Mouse (Mus musculus) liver, postnatal 0 days (tissue): ENCODE data around the gene Tns1. TPM values are rescaled to one million over a fixed set of nuclear protein-coding genes. Genes with fewer than 3 reads are reported as not detected.

Experiments
- ATAC-seq: fragments of 200-750 bp; cut with Nextera tagmentation; 2 replicates; pipeline ENCODE4 v1.8.0; 2017; ENCODE audit warnings: mild to moderate bottlenecking, moderate library complexity
- DNase-seq: peaks from one replicate; pipeline ENCODE4 v3.0.0-alpha.2; 2016
- H3K27ac ChIP-seq: fragments of 300-500 bp; sonication (generic); 2 replicates; pipeline ENCODE4 v1.5.1; 2014; ENCODE audit warnings: antibody characterized with exemption, moderate library complexity, mild to moderate bottlenecking, low read depth
- H3K27me3 ChIP-seq: fragments of 300-500 bp; sonication (generic); 2 replicates; pipeline ENCODE4 v1.6.1; 2014; ENCODE audit warnings: low read length, control low read depth, mixed read lengths; ENCODE audit not compliant: insufficient read depth
- H3K36me3 ChIP-seq: fragments of 300-500 bp; sonication (generic); replicated peaks from 2 replicates; pipeline ENCODE4 v1.6.1; 2014; ENCODE audit warnings: mild to moderate bottlenecking, control low read depth, low read length, moderate library complexity, mixed read lengths; ENCODE audit not compliant: insufficient read depth
- H3K4me1 ChIP-seq: fragments of 300-500 bp; sonication (generic); 2 replicates; pipeline ENCODE4 v1.6.1; 2014; ENCODE audit warnings: antibody characterized with exemption, mild to moderate bottlenecking, control low read depth; ENCODE audit not compliant: insufficient read depth
- H3K4me2 ChIP-seq: fragments of 300-500 bp; sonication (generic); 2 replicates; pipeline ENCODE4 v1.6.1; 2014; ENCODE audit warnings: low read depth, mild to moderate bottlenecking, low read length, moderate library complexity, mixed read lengths
- H3K4me3 ChIP-seq: fragments of 300-500 bp; sonication (generic); 2 replicates; pipeline ENCODE4 v1.5.1; 2014; ENCODE audit warnings: low read depth, low read length
- H3K9ac ChIP-seq: fragments of 300-500 bp; sonication (generic); replicated peaks from 2 replicates; pipeline ENCODE4 v1.6.1; 2014; ENCODE audit warnings: mild to moderate bottlenecking, moderate library complexity
- H3K9me3 ChIP-seq: fragments of 300-500 bp; sonication (generic); 2 replicates; pipeline ENCODE4 v1.6.1; 2016; ENCODE audit warnings: mild to moderate bottlenecking, control low read depth, low read length, mixed read lengths
- CTCF ChIP-seq: sonication (generic); IDR thresholded peaks from 2 replicates; pipeline ENCODE4 v1.5.1; 2016; ENCODE audit warnings: antibody characterized with exemption, low read depth
- EP300 ChIP-seq: IDR thresholded peaks from 2 replicates; pipeline ENCODE4 v1.6.1; 2016; ENCODE audit warnings: antibody characterized with exemption, low read depth, mild to moderate bottlenecking
- WGBS: fragments of 180-500 bp; shearing (Covaris S2); extraction: QIAGEN DNeasy Blood & Tissue Kit; methylation state at CpG from one replicate; pipeline ENCODE4 v1.1.7; 2014; ENCODE audit not compliant: insufficient replicate concordance; 5-methylcytosine and 5-hydroxymethylcytosine counted together
- polyA plus RNA-seq: library from polyadenylated mRNA; unstranded; fragments of >200 nt; fragmentation: Nextera tagmentation; extraction: Ambion mirVana; gene quantifications from 2 replicates; pipeline ENCODE4 v1.2.1, GENCODE M21; 2015

Tns1 gene
- polyA plus RNA-seq, 1 experiment from 2014 or later, result 12.1 TPM

- no peak for DNase-seq
- TF ChIP-seq CTCF (no peak), EP300 (no peak)
- no peak overlapping the region for H3K27ac ChIP-seq
Measured at GRCm38 (mm10) chr1:74032966-74033365, 91.3 kb downstream of the Tns1 start.

GRCm38 (mm10) chr1:74031771-74032609, 92.3 kb downstream of the Tns1 start:
- no peak for ATAC-seq

More at GRCm38 (mm10) chr1:74032966-74033365, 91.3 kb downstream of the Tns1 start:
- H3K27me3 ChIP-seq, result 0 out of 2 replicates have a peak, but pooled peaks cover 10% of the 10 kb centered on the region
- 80% methylated on average over 5 of the region's 5 CpGs for WGBS
- ATAC-seq, result no peak
- no peaks in the 10 kb centered on the region for H3K36me3 ChIP-seq
- no peaks in the 10 kb centered on the region for H3K9me3 ChIP-seq
- no peak overlapping the region for H3K9ac ChIP-seq
- no peak overlapping the region for H3K4me2 ChIP-seq
- peaks cover 16% of the 10 kb centered on the region for H3K4me1 ChIP-seq
- no peak overlapping the region for H3K4me3 ChIP-seq

DNA sequence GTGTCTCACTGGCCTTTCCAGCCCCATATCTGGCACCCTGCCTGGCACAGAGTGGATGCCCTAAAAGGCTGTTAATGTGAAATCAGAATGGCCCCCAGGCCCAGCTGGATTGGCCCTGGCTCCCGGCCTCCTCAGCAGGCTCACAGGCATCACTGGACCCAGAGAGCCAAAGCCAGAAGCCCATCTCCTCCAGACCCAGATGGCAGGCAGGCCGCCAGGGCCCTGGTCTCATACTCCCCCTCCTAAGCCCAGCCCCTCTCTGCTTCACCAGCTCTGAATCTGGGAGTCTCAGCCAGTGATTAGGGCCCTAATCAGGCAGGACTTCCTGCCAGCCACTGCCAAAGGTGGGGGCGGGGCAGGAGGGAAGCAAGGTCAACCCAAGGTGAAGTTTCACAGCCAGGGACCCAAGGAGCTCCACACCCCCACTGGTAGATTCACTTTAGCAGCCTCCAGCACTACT, 93.3 kb downstream of the Tns1 start:
- no peaks in the 10 kb centered on the region for H3K9me3 ChIP-seq
- ATAC-seq, result peak; percentile 62
- no peak overlapping the region for H3K9ac ChIP-seq
- H3K27me3 ChIP-seq, result 0 out of 2 replicates have a peak, but pooled peaks cover under 1% of the 10 kb centered on the region
- no peaks in the 10 kb centered on the region for H3K36me3 ChIP-seq
- H3K4me3 ChIP-seq, result no peak overlapping the region
- H3K27ac ChIP-seq, result peak overlapping the region; percentile 7
- peaks cover 7% of the 10 kb centered on the region for H3K4me1 ChIP-seq
- TF ChIP-seq EP300, result peak; percentile 54; the same call in 1 of the 2 replicates
- TF ChIP-seq CTCF, result no peak
- WGBS, result 39% methylated on average over 3 of the region's 3 CpGs
- DNase-seq, result peak; percentile 56
- H3K4me2 ChIP-seq, result no peak overlapping the region

More at GRCm38 (mm10) chr1:74031771-74032609, 92.3 kb downstream of the Tns1 start:
- DNase-seq, result no peak
- Histone ChIP-seq H3K9ac (no peak overlapping the region), H3K4me1 (peaks cover 14% of the 10 kb centered on the region), H3K4me2 (no peak overlapping the region), H3K4me3 (no peak overlapping the region), H3K27me3 (0 out of 2 replicates have a peak, but pooled peaks cover 7% of the 10 kb centered on the region), H3K27ac (peak overlapping the region; percentile 7; the same call in 1 of the 2 replicates), H3K9me3 (no peaks in the 10 kb centered on the region), H3K36me3 (no peaks in the 10 kb centered on the region)
- WGBS, result 65% methylated on average over 9 of the region's 9 CpGs
- TF ChIP-seq EP300 (no peak), CTCF (no peak)

DNA sequence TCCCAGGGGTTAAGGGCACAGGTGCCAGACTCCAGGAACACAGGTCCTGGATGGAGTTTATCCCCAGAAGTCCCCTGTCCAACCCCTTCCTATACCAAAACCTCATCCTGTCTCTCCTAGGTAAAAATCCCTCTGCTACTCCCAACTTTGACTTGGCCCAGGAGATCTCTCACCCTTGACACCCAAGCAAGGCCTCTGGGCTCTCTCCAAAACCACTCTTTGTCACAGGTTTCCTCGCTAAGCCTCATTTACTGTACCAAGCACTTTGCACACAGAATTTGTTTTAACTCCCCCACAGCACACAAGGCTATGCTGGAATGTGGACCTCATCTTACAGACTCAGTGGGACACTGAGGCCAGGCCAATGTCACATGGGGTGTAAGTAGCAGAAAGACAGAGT, 94.0 kb downstream of the Tns1 start:
- H3K4me2 ChIP-seq, result no peak overlapping the region
- H3K36me3 ChIP-seq, result no peaks in the 10 kb centered on the region
- TF ChIP-seq CTCF, result no peak
- no peak overlapping the region for H3K9ac ChIP-seq
- no peak overlapping the region; the same call in 1 of the 2 replicates for H3K27ac ChIP-seq
- no peaks in the 10 kb centered on the region for H3K9me3 ChIP-seq
- WGBS, result 80% methylated on average over 1 of the region's 1 CpGs
- H3K4me1 ChIP-seq, result peaks cover 12% of the 10 kb centered on the region
- H3K4me3 ChIP-seq, result no peak overlapping the region
- DNase-seq (no peak), ATAC-seq (no peak)
- no peaks in the 10 kb centered on the region for H3K27me3 ChIP-seq

- ATAC-seq (no peak), DNase-seq (no peak)
- WGBS, result 72% methylated on average over 3 of the region's 3 CpGs
- no peak overlapping the region for H3K4me2 ChIP-seq
- H3K4me1 ChIP-seq, result peaks cover 18% of the 10 kb centered on the region
- no peak overlapping the region for H3K9ac ChIP-seq
- H3K27ac ChIP-seq, result 0 out of 2 replicates have a peak overlapping the region, but pooled peaks have one; percentile 48
- no peak overlapping the region for H3K4me3 ChIP-seq
- H3K36me3 ChIP-seq, result no peaks in the 10 kb centered on the region
- no peak for TF ChIP-seq CTCF
- no peak for TF ChIP-seq EP300
- no peaks in the 10 kb centered on the region for H3K9me3 ChIP-seq
- H3K27me3 ChIP-seq, result no peaks in the 10 kb centered on the region
Measured at GRCm38 (mm10) chr1:74029669-74030068, 94.6 kb downstream of the Tns1 start.

- H3K36me3 ChIP-seq, result no peaks in the 10 kb centered on the region
- DNase-seq, result no peak
- WGBS, result 70% methylated on average over 5 of the region's 5 CpGs
- no peaks in the 10 kb centered on the region for H3K9me3 ChIP-seq
- H3K4me2 ChIP-seq, result no peak overlapping the region
- no peak for ATAC-seq
- H3K27me3 ChIP-seq, result no peaks in the 10 kb centered on the region
- H3K4me1 ChIP-seq, result peaks cover 23% of the 10 kb centered on the region
- H3K9ac ChIP-seq, result no peak overlapping the region
- H3K27ac ChIP-seq, result no peak overlapping the region; the same call in 1 of the 2 replicates
- TF ChIP-seq EP300 (no peak), CTCF (no peak)
- H3K4me3 ChIP-seq, result no peak overlapping the region
Measured at GRCm38 (mm10) chr1:74028881-74029266, 95.4 kb downstream of the Tns1 start.
